Mouse (Mus musculus) ES-Bruce4 (cell line): ENCODE data around the gene 2810004N23Rik. TPM values are rescaled to one million over a fixed set of nuclear protein-coding genes. Genes with fewer than 3 reads are reported as not detected.

Experiments
- H3K27ac ChIP-seq: 2 replicates; pipeline ENCODE4 v1.5.1; 2012; ENCODE audit warnings: low read length, inconsistent platforms; ENCODE audit not compliant: insufficient read depth
- H3K27me3 ChIP-seq: 2 replicates; pipeline ENCODE4 v1.6.1; 2012; ENCODE audit warnings: mild to moderate bottlenecking, low read length, inconsistent platforms; ENCODE audit not compliant: control insufficient read depth, poor library complexity, insufficient read depth, severe bottlenecking
- H3K36me3 ChIP-seq: 2 replicates; pipeline ENCODE4 v1.6.1; 2012; ENCODE audit warnings: inconsistent platforms, mild to moderate bottlenecking, low read length, moderate library complexity; ENCODE audit not compliant: control insufficient read depth, poor library complexity, insufficient read depth, severe bottlenecking
- H3K4me1 ChIP-seq: one replicate; pipeline ENCODE4 v1.8.1; 2011; ENCODE audit warnings: low read length; ENCODE audit not compliant: control insufficient read depth, insufficient read depth
- H3K4me3 ChIP-seq: 2 replicates; pipeline ENCODE4 v1.5.1; 2011; ENCODE audit warnings: low read depth, mild to moderate bottlenecking, low read length
- H3K9ac ChIP-seq: 2 replicates; pipeline ENCODE4 v1.6.1; 2012; ENCODE audit warnings: low read depth, mild to moderate bottlenecking, inconsistent platforms; ENCODE audit not compliant: poor library complexity, severe bottlenecking
- H3K9me3 ChIP-seq: replicated peaks from 2 replicates; pipeline ENCODE4 v1.6.1; 2012; ENCODE audit warnings: mild to moderate bottlenecking, low read length, inconsistent platforms; ENCODE audit not compliant: control insufficient read depth, poor library complexity, insufficient read depth, severe bottlenecking
- CTCF ChIP-seq: IDR thresholded peaks from one replicate; pipeline ENCODE4 v1.8.1; 2011; ENCODE audit warnings: low read depth, low read length
- EP300 ChIP-seq: IDR thresholded peaks from 2 replicates; pipeline ENCODE4 v1.6.1; 2011; ENCODE audit warnings: low read depth, low read length; ENCODE audit not compliant: insufficient read depth
- POLR2A ChIP-seq: IDR thresholded peaks from one replicate; pipeline ENCODE4 v1.8.1; 2011; ENCODE audit warnings: low read length; ENCODE audit not compliant: insufficient read depth
- polyA plus RNA-seq: library from polyadenylated mRNA; stranded (reverse); fragments of >200 nt; gene quantifications from 2 replicates; pipeline ENCODE4 v1.2.4, GENCODE M21; 2011; ENCODE audit warnings: low read depth; ENCODE audit not compliant: missing spikeins, insufficient read depth, insufficient read length

Gene 2810004N23Rik
- polyA plus RNA-seq, 1 experiment: 93.6 TPM

DNA sequence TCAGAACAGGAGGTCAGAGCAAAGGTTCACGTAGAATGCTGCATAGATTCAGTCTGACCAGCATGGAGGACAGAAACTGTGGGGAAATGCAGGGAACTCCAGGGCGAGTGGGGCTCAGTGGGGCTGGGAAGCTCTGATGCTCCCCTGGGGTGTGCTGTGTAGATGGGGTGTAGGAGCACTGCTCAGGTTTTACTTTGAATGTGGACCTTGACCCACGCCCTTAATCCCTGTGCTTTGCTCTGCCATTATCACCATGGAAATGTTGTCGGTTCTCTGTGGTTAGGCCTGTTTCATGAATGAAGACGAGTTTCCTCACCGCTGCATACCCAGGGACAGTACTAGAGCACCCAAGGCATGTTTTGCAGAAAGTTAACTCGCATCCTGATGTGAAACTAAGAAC, 8.6 kb upstream of the 2810004N23Rik start:
- no peak overlapping the region for H3K4me3 ChIP-seq
- no peak for TF ChIP-seq CTCF
- TF ChIP-seq POLR2A: no peak
- no peak for TF ChIP-seq EP300
- no peaks in the 10 kb centered on the region for H3K27me3 ChIP-seq
- no peaks in the 10 kb centered on the region for H3K4me1 ChIP-seq
- H3K9me3 ChIP-seq: no peaks in the 10 kb centered on the region
- no peak overlapping the region for H3K27ac ChIP-seq
- H3K9ac ChIP-seq: no peak overlapping the region
- peaks cover 41% of the 10 kb centered on the region for H3K36me3 ChIP-seq

DNA sequence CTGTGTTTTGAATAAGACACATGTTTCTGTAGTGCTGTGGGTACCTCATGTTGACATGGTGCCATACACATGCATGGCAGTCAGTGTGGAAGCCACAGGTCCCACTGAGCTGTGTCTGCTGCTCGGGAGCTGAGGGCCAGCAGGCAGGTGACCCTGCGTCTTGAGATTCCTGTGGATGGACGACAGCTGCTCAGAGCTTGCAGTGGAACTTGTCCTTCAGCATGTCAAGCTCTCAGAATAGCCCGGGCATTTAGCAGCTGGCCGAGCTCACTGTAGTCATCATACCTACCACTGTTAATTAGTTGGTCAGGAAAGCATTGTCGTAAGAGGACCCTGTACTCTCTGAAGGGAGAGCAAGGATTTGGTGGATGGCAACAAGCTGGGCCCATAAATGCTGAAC, 6.8 kb upstream of the 2810004N23Rik start:
- Histone ChIP-seq H3K9me3 (no peaks in the 10 kb centered on the region), H3K4me1 (no peaks in the 10 kb centered on the region), H3K27me3 (no peaks in the 10 kb centered on the region), H3K9ac (no peak overlapping the region), H3K36me3 (peaks cover 26% of the 10 kb centered on the region), H3K27ac (no peak overlapping the region), H3K4me3 (no peak overlapping the region)
- no peak for TF ChIP-seq EP300
- TF ChIP-seq CTCF: no peak

DNA sequence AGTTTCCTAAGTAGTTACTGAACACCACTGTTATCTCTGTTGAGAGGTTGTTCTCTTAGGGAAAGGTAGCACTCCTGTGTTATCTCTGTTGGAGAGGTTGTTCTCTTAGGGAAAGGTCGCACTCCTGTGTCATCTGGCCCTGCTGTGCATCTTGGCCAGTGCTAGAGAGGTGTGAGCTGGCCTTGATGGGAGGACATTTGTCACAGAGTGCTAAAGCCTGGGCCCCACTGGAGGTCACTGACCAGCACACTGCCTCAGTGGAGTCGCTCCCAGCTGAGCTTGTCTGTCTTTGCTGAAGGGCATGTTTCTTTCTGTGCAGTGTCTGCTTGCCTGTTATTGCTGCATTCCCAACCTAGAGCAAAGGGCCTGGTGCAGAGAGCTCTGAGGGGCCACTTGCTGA, 4.2 kb upstream of the 2810004N23Rik start:
- no peak overlapping the region for H3K9ac ChIP-seq
- TF ChIP-seq POLR2A: no peak
- TF ChIP-seq EP300: no peak
- TF ChIP-seq CTCF: no peak
- no peaks in the 10 kb centered on the region for H3K4me1 ChIP-seq
- H3K27ac ChIP-seq: no peak overlapping the region
- H3K9me3 ChIP-seq: no peaks in the 10 kb centered on the region
- H3K36me3 ChIP-seq: peaks cover 9% of the 10 kb centered on the region
- no peaks in the 10 kb centered on the region for H3K27me3 ChIP-seq
- H3K4me3 ChIP-seq: no peak overlapping the region

- Histone ChIP-seq H3K4me3 (no peak overlapping the region), H3K36me3 (peaks cover 9% of the 10 kb centered on the region), H3K27ac (no peak overlapping the region), H3K9me3 (no peaks in the 10 kb centered on the region), H3K4me1 (no peaks in the 10 kb centered on the region), H3K27me3 (no peaks in the 10 kb centered on the region), H3K9ac (no peak overlapping the region)
- TF ChIP-seq CTCF: no peak
- TF ChIP-seq POLR2A: no peak
These were observed 3.7 kb upstream of the 2810004N23Rik start for GRCm38 (mm10) chr8:124866669-124867068.

GRCm38 (mm10) chr8:124863729-124864128, 809 bp upstream of the 2810004N23Rik start:
- peaks cover 24% of the 10 kb centered on the region for H3K36me3 ChIP-seq
- peak overlapping the region; percentile 92 for H3K9ac ChIP-seq
- no peaks in the 10 kb centered on the region for H3K9me3 ChIP-seq
- no peak overlapping the region for H3K27ac ChIP-seq
- TF ChIP-seq EP300 (no peak), CTCF (no peak), POLR2A (no peak)
- H3K27me3 ChIP-seq: no peaks in the 10 kb centered on the region
- H3K4me3 ChIP-seq: peak overlapping the region; percentile 96
- H3K4me1 ChIP-seq: peaks cover 1% of the 10 kb centered on the region

- no peaks in the 10 kb centered on the region for H3K9me3 ChIP-seq
- H3K27me3 ChIP-seq: no peaks in the 10 kb centered on the region
- peak overlapping the region; percentile 96 for H3K4me3 ChIP-seq
- no peak overlapping the region for H3K27ac ChIP-seq
- peaks cover 1% of the 10 kb centered on the region for H3K4me1 ChIP-seq
- peak overlapping the region; percentile 92 for H3K9ac ChIP-seq
- peaks cover 29% of the 10 kb centered on the region for H3K36me3 ChIP-seq
- TF ChIP-seq POLR2A (no peak), CTCF (no peak), EP300 (no peak)
These were observed 300 bp upstream of the 2810004N23Rik start for GRCm38 (mm10) chr8:124863163-124863677.
